ENCODE assay signal across 20 mouse cellular contexts in genomic region chr7:121890636-121891360, GRCm38 (mm10). TPM values are rescaled to one million over a fixed set of nuclear protein-coding genes. Genes with fewer than 3 reads are reported as not detected.
DNase-seq lines count a peak whose midpoint lies in the region; ATAC-seq and TF ChIP-seq lines count a peak whose summit lies in the region.
"Had no signal": no experiment of that assay in that cellular context is flagged by ENCODE, and none has a peak within 500 bp of the region (broad histone marks: within the 10 kb centered on the region; RNA-seq: fewer than 3 reads in every experiment).

No protein-coding gene starts in this region.

- H3K4me3 ChIP-seq in left cerebral cortex, adult 2 months = no peak overlapping the region
- no peak overlapping the region for H3K4me3 ChIP-seq in stomach, postnatal 0 days (ENCODE audit: low read depth, low read length)
- no peak overlapping the region for H3K4me3 ChIP-seq in liver, embryonic 11.5 days (ENCODE audit: low read depth, low read length)
- H3K4me3 ChIP-seq: erythroblast, embryonic 14.5 days; heart, adult 2 months; kidney, embryonic 15.5 days had no signal

- no peaks in the 10 kb centered on the region for H3K36me3 ChIP-seq in stomach, postnatal 0 days (ENCODE audit: control insufficient read depth, insufficient read depth, low read length)
- H3K36me3 ChIP-seq in liver, embryonic 11.5 days (ENCODE audit: control insufficient read depth, insufficient read depth, low read length) = no peaks in the 10 kb centered on the region
- H3K36me3 ChIP-seq: kidney, embryonic 15.5 days had no signal

- no peak overlapping the region for H3K4me2 ChIP-seq in stomach, postnatal 0 days (replicated peaks; ENCODE audit: low read depth)
- no peak overlapping the region for H3K4me2 ChIP-seq in liver, embryonic 11.5 days
- H3K4me2 ChIP-seq: kidney, embryonic 15.5 days had no signal

- intact Hi-C loops in left cerebral cortex, adult 2 months (cut with DNase I) = loop anchor here (2.0 kb wide), 1 partner anchor 48 kb away; no protein-coding TSS in a partner anchor

- TF ChIP-seq CTCF in left cerebral cortex, adult 2 months (IDR thresholded peaks at IDR 0.05) = no peak
- TF ChIP-seq CTCF in stomach, postnatal 0 days (IDR thresholded peaks at IDR 0.05; ENCODE audit: low read depth) = no peak

- peak; percentile 94 for ATAC-seq in frontal cortex, adult (ENCODE audit: low TSS enrichment)
- 0 out of 2 replicates have a peak, but pooled peaks have one; percentile 15 for ATAC-seq in stomach, postnatal 0 days (ENCODE audit: low FRiP score, low TSS enrichment)
- ATAC-seq in liver, embryonic 11.5 days (replicated peaks; ENCODE audit: low FRiP score) = no peak
- ATAC-seq: activated CD4-positive, CD25-positive, alpha-beta regulatory T cell, adult 4 months; hindbrain, postnatal 0 days; liver, postnatal 0 days had no signal

- H3K9ac ChIP-seq in stomach, postnatal 0 days (ENCODE audit: low read length) = no peak overlapping the region
- no peak overlapping the region for H3K9ac ChIP-seq in liver, embryonic 11.5 days (ENCODE audit: low read depth, low read length)
- H3K9ac ChIP-seq: kidney, embryonic 15.5 days; liver, postnatal 0 days had no signal

- no peaks in the 10 kb centered on the region for H3K27me3 ChIP-seq in stomach, postnatal 0 days (ENCODE audit: control insufficient read depth, insufficient read depth, low read length)
- H3K27me3 ChIP-seq in liver, embryonic 11.5 days (replicated peaks; ENCODE audit: control insufficient read depth, insufficient read depth, low read length) = no peaks in the 10 kb centered on the region
- H3K27me3 ChIP-seq: kidney, embryonic 15.5 days had no signal

- no peaks in the 10 kb centered on the region for H3K4me1 ChIP-seq in stomach, postnatal 0 days (replicated peaks; ENCODE audit: control insufficient read depth, insufficient read depth)
- no peaks in the 10 kb centered on the region for H3K4me1 ChIP-seq in liver, embryonic 11.5 days (replicated peaks; ENCODE audit: control insufficient read depth, insufficient read depth, low read length)
- H3K4me1 ChIP-seq: kidney, embryonic 15.5 days had no signal

- 86% methylated on average over 13 of the region's 13 CpGs for WGBS in stomach, postnatal 0 days
- WGBS in liver, embryonic 11.5 days = 88% methylated on average over 13 of the region's 13 CpGs

- H3K9me3 ChIP-seq in stomach, postnatal 0 days (ENCODE audit: control insufficient read depth, low read length) = no peaks in the 10 kb centered on the region
- H3K9me3 ChIP-seq in liver, embryonic 11.5 days (ENCODE audit: control insufficient read depth, low read length) = no peaks in the 10 kb centered on the region
- H3K9me3 ChIP-seq: kidney, embryonic 15.5 days had no signal

- no peak for DNase-seq in frontal cortex, postnatal 10 days (ENCODE audit: low spot score in 2 of 2)
- peak; percentile 71 to 75 for DNase-seq in right cerebral cortex, adult 2 months (ENCODE audit: low spot score in 2 of 2)
- no peak for DNase-seq in right cerebral cortex, postnatal 14 days
- DNase-seq in left cerebral cortex, adult 2 months (ENCODE audit: extremely low spot score in 1 of 2, low spot score in 2 of 2) = peak; percentile 61 to 71
- no peak for DNase-seq in stomach, postnatal 0 days (ENCODE audit: low spot score)
- no peak for DNase-seq in lung, postnatal 14 days
- no peak for DNase-seq in liver, embryonic 11.5 days (ENCODE audit: low spot score)
- DNase-seq: cerebellum, adult 11 months; heart, adult 2 months; heart, postnatal 14 days; liver, postnatal 0 days; midbrain, embryonic 14.5 days; thymus, adult 2 months had no signal

- no peak for TF ChIP-seq EP300 in stomach, postnatal 0 days (optimal IDR thresholded peaks at IDR 0.05)

- H3K27ac ChIP-seq in left cerebral cortex, adult 2 months = 0 out of 2 replicates have a peak overlapping the region, but pooled peaks have one; percentile 42
- H3K27ac ChIP-seq in stomach, postnatal 0 days (replicated peaks) = no peak overlapping the region
- no peak overlapping the region for H3K27ac ChIP-seq in liver, embryonic 11.5 days (ENCODE audit: low read depth, low read length)
- H3K27ac ChIP-seq: heart, adult 2 months; hindbrain, postnatal 0 days; kidney, embryonic 15.5 days; macrophage had no signal

RNA-seq across cellular contexts. Expression of gene Scnn1b, which starts 26.0 kb away (rescaled TPM):
- not detected for total RNA-seq in left cerebral cortex, adult 2 months (2021)
- 10.1 and 10.8 TPM in 2 replicates for polyA plus RNA-seq in stomach, postnatal 0 days (2015; fragmentation: Nextera tagmentation; extraction: Ambion mirVana)
- 0.08 TPM in 1 of 2 replicates, not detected in the other for polyA plus RNA-seq in liver, embryonic 11.5 days (2014; fragmentation: Nextera tagmentation; extraction: Ambion mirVana)
- total RNA-seq: heart, adult 2 months had no signal
- polyA plus RNA-seq: activated CD4-positive, CD25-positive, alpha-beta regulatory T cell, adult 4 months; erythroblast, embryonic 14.5 days; limb, embryonic 11.5 days; macrophage had no signal

Comparison
In these comparisons a context has a peak if more than half of its experiments do, and no peak if none do; other contexts are left out.
1. DNase-seq: peak in right cerebral cortex, adult 2 months (2 of 2) and left cerebral cortex, adult 2 months (2 of 2); none in frontal cortex, postnatal 10 days (0 of 2), right cerebral cortex, postnatal 14 days (single experiment), stomach, postnatal 0 days (single experiment), lung, postnatal 14 days (single experiment) and liver, embryonic 11.5 days (single experiment).
2. RNA of gene Scnn1b, which starts 26.0 kb away (polyA plus RNA-seq): 10.1 to 10.8 TPM in stomach, postnatal 0 days; 0.08 TPM in liver, embryonic 11.5 days; every median in the first group is over 10 times any median in the second.